Mouse (Mus musculus): ENCODE data around the gene Olfr341. TPM values are rescaled to one million over a fixed set of nuclear protein-coding genes. Genes with fewer than 3 reads are reported as not detected.

Olfr341 gene
- not detected for total RNA-seq (2023)

GRCm38 (mm10) chr2:36482368-36482767 lies at the start of gene Olfr341:
Gene Olfr341, minus strand, starts transcription at chr2:36482468.

GRCm38 (mm10) chr2:36524698-36525097 lies 42.4 kb upstream of the Olfr341 start, which contains the start of gene Olfr342:
Gene Olfr342, plus strand, starts transcription at chr2:36524998.

GRCm38 (mm10) chr2:36452287-36452686 lies 30.0 kb downstream of the Olfr341 start, which contains the start of gene Olfr340:
Gene Olfr340, plus strand, starts transcription at chr2:36452587.

Other genes starting within 250 kb of the Olfr341 start
- 0.15 TPM for gene Olfr338, start 108.9 kb downstream of the Olfr341 start, total RNA-seq (2023)
- not detected for gene Olfr339, start 63.5 kb downstream of the Olfr341 start, total RNA-seq (2023)
- gene Olfr340, start 29.9 kb downstream of the Olfr341 start, total RNA-seq (2023), result not detected
- not detected for gene Olfr342, start 42.5 kb upstream of the Olfr341 start, total RNA-seq (2023)
- gene Olfr344, start 84.2 kb upstream of the Olfr341 start, total RNA-seq (2023), result not detected
- not detected for gene Olfr345, start 157.6 kb upstream of the Olfr341 start, total RNA-seq (2023)
- not detected for gene Olfr346, start 203.3 kb upstream of the Olfr341 start, total RNA-seq (2023)
- gene Olfr347, start 249.4 kb upstream of the Olfr341 start, total RNA-seq (2023), result not detected

Measured in CD8-positive naive resting alpha-beta T cell, adult 57 days (primary cell).